Mouse (Mus musculus) E14TG2a.4 (cell line): ENCODE data around the gene Rpl29.

ENCODE experiments used
- CTCF ChIP-seq: conservative IDR thresholded peaks from 2 replicates; pipeline ENCODE4 v1.5.1; 2014; ENCODE audit warnings: low read length
- NANOG ChIP-seq: IDR thresholded peaks from 2 replicates; pipeline ENCODE4 v1.6.1; 2014; ENCODE audit warnings: borderline replicate concordance, low read length, mixed read lengths
- POU5F1 ChIP-seq: IDR thresholded peaks from 2 replicates; pipeline ENCODE4 v1.6.1; 2014; ENCODE audit warnings: low read length, borderline replicate concordance

GRCm38 (mm10) chr9:106463122-106464063 lies 34.1 kb downstream of the Rpl29 start:
- TF ChIP-seq CTCF (no peak), NANOG (no peak), POU5F1 (no peak)
